In the genomic region with DNA sequence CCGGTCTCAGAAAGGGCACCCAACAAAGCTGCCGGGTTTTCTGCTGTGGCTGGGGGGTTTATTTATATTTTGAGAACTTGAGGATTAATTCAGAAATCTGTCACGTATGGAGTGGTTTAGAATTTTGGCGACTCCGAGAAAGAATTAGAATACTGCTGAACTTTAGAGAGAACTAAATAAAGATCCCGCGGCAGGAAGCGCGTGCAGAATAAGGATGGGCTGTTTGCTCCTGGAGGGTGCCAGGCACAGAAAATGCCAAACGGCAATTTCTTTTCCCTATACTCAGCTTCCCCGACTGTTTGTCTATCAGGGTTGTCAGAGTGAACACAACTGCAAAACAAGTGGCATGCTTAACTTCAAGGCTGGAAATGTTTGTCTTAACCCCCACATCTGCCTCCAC, we compare ENCODE assay signal across 15 mouse cellular contexts.
"Had no signal": no experiment of that assay in that cellular context is flagged by ENCODE, and none has a peak within 500 bp of the region (broad histone marks: within the 10 kb centered on the region; RNA-seq: fewer than 3 reads in every experiment).

No protein-coding gene starts in this region.

- H3K36me3 ChIP-seq: kidney, embryonic 15.5 days; liver, embryonic 13.5 days had no signal

- H3K27me3 ChIP-seq: kidney, embryonic 15.5 days; liver, embryonic 13.5 days had no signal

- H3K4me1 ChIP-seq: kidney, embryonic 15.5 days; liver, embryonic 13.5 days had no signal

- DNase-seq: kidney, adult 11 months; kidney, adult 8-10 months; kidney, postnatal 10 days; kidney, postnatal 36 days; layer of hippocampus, postnatal 36 days; liver, embryonic 13.5 days; lung, adult 2 months; lung, postnatal 14 days; lung, postnatal 4 days; midbrain, embryonic 14.5 days; thymus, postnatal 25 days had no signal

- H3K27ac ChIP-seq: kidney, embryonic 15.5 days; left cerebral cortex, adult 2 months; liver, embryonic 13.5 days; stomach, postnatal 0 days had no signal

- H3K4me3 ChIP-seq: kidney, embryonic 15.5 days; left cerebral cortex, adult 2 months; liver, embryonic 13.5 days had no signal

- H3K4me2 ChIP-seq: kidney, embryonic 15.5 days; liver, embryonic 13.5 days; midbrain, embryonic 11.5 days had no signal

- H3K9ac ChIP-seq: kidney, embryonic 15.5 days; liver, embryonic 13.5 days had no signal

- H3K9me3 ChIP-seq: kidney, embryonic 15.5 days; liver, embryonic 13.5 days had no signal
